Mouse (Mus musculus) intestine, postnatal 0 days (tissue): Measurements from ENCODE around the gene Grik4. TPM values are rescaled to one million over a fixed set of nuclear protein-coding genes. Genes with fewer than 3 reads are reported as not detected.

Experiments used
- ATAC-seq: fragments of 200-750 bp; cut with Nextera tagmentation; 2 replicates; pipeline ENCODE4 v1.8.0; 2017; ENCODE audit warnings: mild to moderate bottlenecking, moderate TSS enrichment, moderate library complexity
- H3K27ac ChIP-seq: fragments of 300-500 bp; sonication (generic); 2 replicates; pipeline ENCODE4 v1.5.1; 2014; ENCODE audit warnings: mild to moderate bottlenecking, low read depth, low read length, moderate library complexity
- H3K27me3 ChIP-seq: fragments of 300-500 bp; sonication (generic); replicated peaks from 2 replicates; pipeline ENCODE4 v1.6.1; 2014; ENCODE audit warnings: low read length, mixed read lengths; ENCODE audit not compliant: control insufficient read depth, insufficient read depth
- H3K36me3 ChIP-seq: fragments of 300-500 bp; sonication (generic); 2 replicates; pipeline ENCODE4 v1.6.1; 2014; ENCODE audit warnings: mild to moderate bottlenecking, moderate library complexity; ENCODE audit not compliant: control insufficient read depth, insufficient read depth
- H3K4me1 ChIP-seq: fragments of 300-500 bp; sonication (generic); replicated peaks from 2 replicates; pipeline ENCODE4 v1.6.1; 2014; ENCODE audit warnings: antibody characterized with exemption, low read length, mixed read lengths; ENCODE audit not compliant: control insufficient read depth, insufficient read depth
- H3K4me2 ChIP-seq: fragments of 300-500 bp; sonication (generic); replicated peaks from 2 replicates; pipeline ENCODE4 v1.6.1; 2014; ENCODE audit warnings: low read depth, mild to moderate bottlenecking, moderate library complexity
- H3K4me3 ChIP-seq: fragments of 300-500 bp; sonication (generic); 2 replicates; pipeline ENCODE4 v1.5.1; 2014; ENCODE audit warnings: low read depth, low read length
- H3K9ac ChIP-seq: fragments of 300-500 bp; sonication (generic); 2 replicates; pipeline ENCODE4 v1.6.1; 2014; ENCODE audit warnings: mild to moderate bottlenecking, low read depth, low read length
- H3K9me3 ChIP-seq: fragments of 300-500 bp; sonication (generic); 2 replicates; pipeline ENCODE4 v1.6.1; 2016; ENCODE audit warnings: mixed run types; ENCODE audit not compliant: control insufficient read depth
- CTCF ChIP-seq: sonication (generic); IDR thresholded peaks from 2 replicates; pipeline ENCODE4 v1.5.1; 2016; ENCODE audit warnings: low read depth, mild to moderate bottlenecking, control low read depth, antibody characterized with exemption, moderate library complexity
- WGBS: fragments of 180-500 bp; shearing (Covaris S2); extraction: QIAGEN DNeasy Blood & Tissue Kit; methylation state at CpG from one replicate; pipeline ENCODE4 v1.1.7; 2014; 5-methylcytosine and 5-hydroxymethylcytosine counted together
- polyA plus RNA-seq: library from polyadenylated mRNA; unstranded; fragments of >200 nt; fragmentation: Nextera tagmentation; extraction: Ambion mirVana; gene quantifications from 2 replicates; pipeline ENCODE4 v1.2.1, GENCODE M21; 2015

The Grik4 gene
- polyA plus RNA-seq, 1 experiment from 2014 or later, result 0.68 TPM

DNA sequence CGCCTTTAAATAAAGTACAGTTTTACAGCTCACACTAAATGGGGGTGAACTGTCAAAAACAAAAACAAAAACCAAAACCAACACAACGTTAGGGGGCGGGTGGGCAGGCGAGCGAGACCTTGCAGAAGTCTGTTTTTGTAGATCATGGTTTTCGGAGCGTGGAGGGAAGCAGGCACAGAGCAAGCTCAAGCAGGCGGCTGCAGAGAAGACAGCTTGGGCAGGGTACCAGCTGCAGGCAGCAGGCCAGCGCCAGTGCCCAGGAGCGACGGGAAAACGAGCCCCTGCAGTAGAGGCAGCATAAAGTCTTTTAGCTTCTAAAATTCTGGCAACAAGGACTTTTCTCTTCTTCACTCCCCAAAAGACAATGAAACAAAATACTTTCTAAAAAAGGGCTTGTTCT, 20.1 kb upstream of the Grik4 start:
- Histone ChIP-seq H3K4me2 (no peak overlapping the region), H3K27ac (no peak overlapping the region), H3K36me3 (peaks cover 32% of the 10 kb centered on the region), H3K27me3 (0 out of 2 replicates have a peak, but pooled peaks cover 3% of the 10 kb centered on the region), H3K4me1 (no peaks in the 10 kb centered on the region), H3K9ac (no peak overlapping the region), H3K4me3 (no peak overlapping the region), H3K9me3 (no peaks in the 10 kb centered on the region)
- TF ChIP-seq CTCF, result no peak
- WGBS, result 88% methylated on average over 12 of the region's 12 CpGs
- ATAC-seq, result no peak

DNA sequence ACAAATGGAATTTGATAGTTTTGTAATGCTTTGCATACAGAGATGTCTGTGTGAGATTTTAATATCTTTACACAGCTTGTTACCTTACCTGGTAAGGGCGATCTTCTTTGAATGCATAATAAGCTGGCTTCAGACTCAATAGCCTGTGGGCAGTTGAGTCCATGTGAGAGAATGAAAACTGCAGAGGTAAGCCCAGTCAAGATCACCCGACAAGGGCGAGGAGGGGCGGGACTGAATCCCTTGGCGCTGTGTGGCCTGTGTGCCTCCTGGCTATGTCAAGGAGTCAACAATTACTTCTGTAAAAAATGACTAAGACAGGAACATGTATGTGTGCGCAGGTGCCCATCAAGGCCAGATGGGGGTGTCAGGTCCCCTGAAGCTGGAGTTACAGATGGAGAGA, 18.2 kb upstream of the Grik4 start:
- no peak overlapping the region for H3K9ac ChIP-seq
- H3K27ac ChIP-seq, result no peak overlapping the region
- ATAC-seq, result no peak
- H3K27me3 ChIP-seq, result 0 out of 2 replicates have a peak, but pooled peaks cover 3% of the 10 kb centered on the region
- H3K4me1 ChIP-seq, result 0 out of 2 replicates have a peak, but pooled peaks cover 3% of the 10 kb centered on the region
- H3K4me2 ChIP-seq, result no peak overlapping the region
- H3K9me3 ChIP-seq, result no peaks in the 10 kb centered on the region
- H3K4me3 ChIP-seq, result no peak overlapping the region
- 79% methylated on average over 6 of the region's 6 CpGs for WGBS
- no peak for TF ChIP-seq CTCF
- peaks cover 16% of the 10 kb centered on the region for H3K36me3 ChIP-seq

DNA sequence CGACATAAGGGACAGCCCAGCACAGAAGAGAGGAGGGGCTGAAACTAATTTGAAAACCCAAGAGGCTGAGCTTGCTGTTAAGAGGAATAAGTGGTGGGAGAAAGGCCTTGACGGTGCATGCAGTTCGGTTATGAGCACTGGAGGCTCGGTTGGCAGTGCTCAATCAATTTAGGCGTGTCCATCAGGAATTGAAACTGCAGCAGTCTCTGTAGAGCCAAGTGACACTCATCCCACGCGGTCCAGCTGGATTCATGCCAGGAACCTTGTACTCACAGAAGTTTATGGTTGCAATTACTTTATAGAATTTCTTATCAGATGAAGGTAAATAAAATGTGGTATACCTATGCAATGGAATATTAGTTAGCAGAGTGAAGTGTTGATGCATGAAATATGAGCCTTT, 14.1 kb upstream of the Grik4 start:
- no peak for TF ChIP-seq CTCF
- no peaks in the 10 kb centered on the region for H3K9me3 ChIP-seq
- no peak overlapping the region for H3K4me3 ChIP-seq
- ATAC-seq, result peak; percentile 71
- 0 out of 2 replicates have a peak, but pooled peaks cover 3% of the 10 kb centered on the region for H3K4me1 ChIP-seq
- WGBS, result 35% methylated on average over 7 of the region's 7 CpGs
- H3K27me3 ChIP-seq, result 0 out of 2 replicates have a peak, but pooled peaks cover 3% of the 10 kb centered on the region
- H3K4me2 ChIP-seq, result 0 out of 2 replicates have a peak overlapping the region, but pooled peaks have one; percentile 18
- no peaks in the 10 kb centered on the region for H3K36me3 ChIP-seq
- H3K9ac ChIP-seq, result no peak overlapping the region
- H3K27ac ChIP-seq, result no peak overlapping the region

DNA sequence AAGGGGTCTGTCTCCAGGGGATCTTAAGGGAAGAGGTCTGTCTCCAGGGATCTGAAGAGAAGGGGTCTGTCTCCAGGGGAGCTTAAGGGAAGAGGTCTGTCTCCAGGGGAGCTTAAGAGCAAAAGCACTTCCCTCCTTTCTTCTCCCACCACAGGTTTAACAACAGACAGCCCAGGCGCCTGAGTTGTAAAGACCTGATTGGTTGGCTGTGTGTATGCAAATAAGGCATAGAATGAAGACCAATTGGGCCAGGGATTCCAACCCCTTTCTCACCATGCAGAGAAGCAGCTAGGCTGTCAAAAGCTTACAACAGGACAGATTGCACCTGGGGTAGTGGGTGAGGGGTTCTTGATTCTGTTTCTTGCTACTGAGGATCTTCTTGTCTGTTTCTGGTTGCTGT, 4.1 kb upstream of the Grik4 start:
- no peak overlapping the region for H3K4me2 ChIP-seq
- H3K27me3 ChIP-seq, result peaks cover 3% of the 10 kb centered on the region; the same call in 1 of the 2 replicates
- ATAC-seq, result no peak
- H3K36me3 ChIP-seq, result no peaks in the 10 kb centered on the region
- 69% methylated on average over 1 of the region's 1 CpGs for WGBS
- no peak overlapping the region for H3K27ac ChIP-seq
- no peak overlapping the region for H3K9ac ChIP-seq
- H3K4me3 ChIP-seq, result no peak overlapping the region
- no peak for TF ChIP-seq CTCF
- H3K4me1 ChIP-seq, result no peaks in the 10 kb centered on the region
- no peaks in the 10 kb centered on the region for H3K9me3 ChIP-seq

DNA sequence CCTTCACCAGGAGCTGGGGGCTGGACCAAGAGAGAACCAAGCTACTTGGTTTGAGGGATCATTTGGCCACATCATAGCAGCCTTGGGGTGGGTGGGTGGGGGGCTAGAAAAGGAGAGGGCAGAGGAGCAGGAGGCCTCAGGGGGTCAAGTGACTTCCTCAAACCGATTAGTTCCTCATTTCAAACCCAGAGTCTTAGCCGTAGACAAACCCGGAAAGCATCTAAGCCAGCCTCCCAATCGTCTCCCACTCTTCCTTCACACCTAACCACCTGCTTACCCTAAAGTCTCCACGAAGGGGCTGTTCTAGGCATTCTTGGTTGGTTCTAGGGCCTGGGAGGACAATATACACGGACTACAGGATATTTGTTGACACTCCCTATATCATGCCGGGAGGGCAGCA, 881 bp upstream of the Grik4 start:
- H3K27me3 ChIP-seq, result peaks cover 7% of the 10 kb centered on the region; the same call in 1 of the 2 replicates
- H3K4me1 ChIP-seq, result no peaks in the 10 kb centered on the region
- no peak overlapping the region for H3K4me2 ChIP-seq
- no peaks in the 10 kb centered on the region for H3K9me3 ChIP-seq
- H3K27ac ChIP-seq, result no peak overlapping the region
- no peak for TF ChIP-seq CTCF
- WGBS, result 83% methylated on average over 7 of the region's 7 CpGs
- no peaks in the 10 kb centered on the region for H3K36me3 ChIP-seq
- no peak overlapping the region for H3K4me3 ChIP-seq
- no peak for ATAC-seq
- H3K9ac ChIP-seq, result no peak overlapping the region

DNA sequence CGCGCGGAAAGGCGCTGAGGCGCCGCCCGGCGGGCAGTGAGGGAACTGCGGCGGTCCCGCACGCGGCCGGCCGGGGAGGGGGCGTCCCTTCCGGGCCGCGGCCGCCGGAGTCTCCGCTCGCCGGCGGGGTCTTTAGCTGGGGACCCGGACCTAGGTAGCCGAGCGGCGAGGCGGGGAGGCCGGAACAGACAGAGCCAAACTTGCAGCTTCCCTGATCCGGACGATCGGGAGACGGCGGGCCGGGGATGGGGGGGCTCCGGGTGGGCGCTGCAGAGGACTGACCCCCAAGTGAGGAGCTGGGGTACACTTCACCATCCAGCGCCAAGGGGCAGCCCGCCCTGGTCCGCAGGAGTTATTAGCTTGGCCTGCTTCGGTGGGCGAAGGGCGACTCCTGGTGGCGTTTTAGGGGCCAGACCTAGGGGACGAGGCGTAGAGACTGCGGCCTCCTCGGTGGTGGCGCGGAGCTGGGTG, 278 bp upstream of the Grik4 start:
- WGBS, result under 1% methylated on average over 51 of the region's 52 CpGs
- Histone ChIP-seq H3K9me3 (no peaks in the 10 kb centered on the region), H3K9ac (peak overlapping the region; percentile 51; the same call in 1 of the 2 replicates), H3K4me2 (peak overlapping the region; percentile 100), H3K4me1 (no peaks in the 10 kb centered on the region), H3K4me3 (peak overlapping the region; percentile 60), H3K27me3 (peaks cover 7% of the 10 kb centered on the region; the same call in 1 of the 2 replicates), H3K36me3 (no peaks in the 10 kb centered on the region), H3K27ac (no peak overlapping the region)
- peak; percentile 80 for ATAC-seq
- TF ChIP-seq CTCF, result peak; percentile 93
